ENCODE assay signal across 9 mouse cellular contexts in genomic region chr12:71701753-71702152, GRCm38 (mm10).
DNase-seq lines count a peak whose midpoint lies in the region; ATAC-seq lines count a peak whose summit lies in the region.
"Had no signal": no experiment of that assay in that cellular context is flagged by ENCODE, and none has a peak within 500 bp of the region (broad histone marks: within the 10 kb centered on the region; RNA-seq: fewer than 3 reads in every experiment).

No protein-coding gene starts in this region.

- H3K4me3 ChIP-seq in neural tube, embryonic 11.5 days (ENCODE audit: low read depth, low read length) = no peak overlapping the region
- H3K4me3 ChIP-seq in midbrain, embryonic 16.5 days (ENCODE audit: low read depth, low read length) = no peak overlapping the region
- H3K4me3 ChIP-seq: embryonic facial prominence, embryonic 13.5 days had no signal

- no peak overlapping the region for H3K4me2 ChIP-seq in neural tube, embryonic 11.5 days (ENCODE audit: low read depth)
- no peak overlapping the region for H3K4me2 ChIP-seq in midbrain, embryonic 16.5 days (ENCODE audit: low read length)
- H3K4me2 ChIP-seq: embryonic facial prominence, embryonic 13.5 days had no signal

- WGBS in neural tube, embryonic 11.5 days = 76% methylated on average over 2 of the region's 2 CpGs
- WGBS in midbrain, embryonic 16.5 days = 81% methylated on average over 2 of the region's 2 CpGs

- H3K27me3 ChIP-seq in neural tube, embryonic 11.5 days (ENCODE audit: control insufficient read depth, insufficient read depth, low read length) = no peaks in the 10 kb centered on the region
- H3K27me3 ChIP-seq in midbrain, embryonic 16.5 days (ENCODE audit: control insufficient read depth, insufficient read depth, low read depth, low read length) = no peaks in the 10 kb centered on the region
- H3K27me3 ChIP-seq: embryonic facial prominence, embryonic 13.5 days had no signal

- DNase-seq in embryo, embryonic 10 days (ENCODE audit: low spot score) = peak; percentile 37
- no peak for DNase-seq in embryo, embryonic 9.5 days (ENCODE audit: extremely low spot score)
- DNase-seq in neural tube, embryonic 11.5 days (ENCODE audit: low spot score) = peak; percentile 21
- no peak for DNase-seq in neural tube, embryonic 10.5 days (ENCODE audit: extremely low spot score, low spot score)
- peak; percentile 23 to 47 for DNase-seq in layer of hippocampus, postnatal 36 days

- H3K36me3 ChIP-seq in neural tube, embryonic 11.5 days (ENCODE audit: control insufficient read depth, insufficient read depth, low read length) = no peaks in the 10 kb centered on the region
- no peaks in the 10 kb centered on the region; the same call in 1 of the 2 replicates for H3K36me3 ChIP-seq in midbrain, embryonic 16.5 days (ENCODE audit: control insufficient read depth, insufficient read depth, low read length)
- H3K36me3 ChIP-seq: embryonic facial prominence, embryonic 13.5 days had no signal

- no peaks in the 10 kb centered on the region for H3K4me1 ChIP-seq in neural tube, embryonic 11.5 days (ENCODE audit: control insufficient read depth, insufficient read depth, low read length)
- no peaks in the 10 kb centered on the region for H3K4me1 ChIP-seq in midbrain, embryonic 16.5 days (ENCODE audit: control insufficient read depth, insufficient read depth, low read length)
- H3K4me1 ChIP-seq: embryonic facial prominence, embryonic 13.5 days had no signal

- H3K9me3 ChIP-seq in neural tube, embryonic 11.5 days (ENCODE audit: control insufficient read depth, low read length) = peaks cover 3% of the 10 kb centered on the region; the same call in 1 of the 2 replicates
- H3K9me3 ChIP-seq in midbrain, embryonic 16.5 days (replicated peaks; ENCODE audit: control insufficient read depth, low read length, poor library complexity, severe bottlenecking) = peaks cover 3% of the 10 kb centered on the region; the same call in 1 of the 2 replicates
- H3K9me3 ChIP-seq: embryonic facial prominence, embryonic 13.5 days had no signal

- H3K27ac ChIP-seq in neural tube, embryonic 11.5 days (ENCODE audit: low read depth, low read length) = no peak overlapping the region
- no peak overlapping the region for H3K27ac ChIP-seq in midbrain, embryonic 16.5 days (ENCODE audit: low read length)
- H3K27ac ChIP-seq: embryonic facial prominence, embryonic 13.5 days had no signal

- H3K9ac ChIP-seq in neural tube, embryonic 11.5 days (ENCODE audit: low read length) = no peak overlapping the region
- no peak overlapping the region for H3K9ac ChIP-seq in midbrain, embryonic 16.5 days (ENCODE audit: low read depth, low read length)
- H3K9ac ChIP-seq: embryonic facial prominence, embryonic 13.5 days had no signal

- no peak for ATAC-seq in neural tube, embryonic 11.5 days (ENCODE audit: insufficient read depth, low FRiP score, low TSS enrichment)
- peak; percentile 70; the same call in 1 of the 2 replicates for ATAC-seq in frontal cortex, adult (ENCODE audit: low TSS enrichment)
- ATAC-seq in megakaryocyte progenitor cell, adult 5-6 weeks (replicated peaks; ENCODE audit: poor library complexity) = no peak
- no peak for ATAC-seq in midbrain, embryonic 16.5 days

Comparison
In these comparisons a context has a peak if more than half of its experiments do, and no peak if none do; other contexts are left out.
1. DNase-seq: peak in embryo, embryonic 10 days (single experiment), neural tube, embryonic 11.5 days (single experiment) and layer of hippocampus, postnatal 36 days (2 of 2); none in embryo, embryonic 9.5 days (single experiment) and neural tube, embryonic 10.5 days (single experiment).